Mouse (Mus musculus): Measurements from ENCODE around the gene Vmn1r142. TPM values are rescaled to one million over a fixed set of nuclear protein-coding genes. Genes with fewer than 3 reads are reported as not detected.
"Not testable (repeated sequence)": the region's sequence is repeated elsewhere in the genome, so short reads cannot be mapped to it uniquely, and the experiment has no call there.

Gene Vmn1r142
- not detected in 2 replicates for polyA plus RNA-seq (2012; rRNA removed)

- H3K4me3 ChIP-seq (ENCODE audit: insufficient read depth, low read length); H3K27ac ChIP-seq (ENCODE audit: insufficient read depth, low read length); H3K4me1 ChIP-seq (ENCODE audit: control insufficient read depth, insufficient read depth, low read length): not testable (repeated sequence)
Measured at GRCm38 (mm10) chr7:22163935-22164334, at the start of gene Vmn1r142. Gene Vmn1r142 (minus strand): TSS chr7:22164035.

- H3K4me3 ChIP-seq (ENCODE audit: insufficient read depth, low read length); H3K27ac ChIP-seq (ENCODE audit: insufficient read depth, low read length); H3K4me1 ChIP-seq (ENCODE audit: control insufficient read depth, insufficient read depth, low read length): not testable (repeated sequence)
Measured at GRCm38 (mm10) chr7:22201164-22201563, 37.3 kb upstream of the Vmn1r142 start, which contains the start of gene Gm8653. Gene Gm8653 (minus strand): TSS chr7:22201264.

- H3K4me3 ChIP-seq (ENCODE audit: insufficient read depth, low read length); H3K4me1 ChIP-seq (ENCODE audit: control insufficient read depth, insufficient read depth, low read length); H3K27ac ChIP-seq (ENCODE audit: insufficient read depth, low read length): not testable (repeated sequence)
Measured at GRCm38 (mm10) chr7:22189077-22189476, 25.2 kb upstream of the Vmn1r142 start, which contains the start of gene Vmn1r143. Gene Vmn1r143 (plus strand): TSS chr7:22189377.

- not testable (repeated sequence) for H3K4me3 ChIP-seq (ENCODE audit: insufficient read depth, low read length); H3K4me1 ChIP-seq (ENCODE audit: control insufficient read depth, insufficient read depth, low read length)
Measured at GRCm38 (mm10) chr7:22134641-22135040, 29.2 kb downstream of the Vmn1r142 start, which contains the start of gene Gm10666. Gene Gm10666 (minus strand): TSS chr7:22134741.

GRCm38 (mm10) chr7:22118145-22118544 lies 45.7 kb downstream of the Vmn1r142 start, which contains the start of gene Gm16451:
Gene Gm16451 (minus strand): TSS chr7:22118245.
- not testable (repeated sequence) for H3K27ac ChIP-seq (ENCODE audit: insufficient read depth, low read length); H3K4me1 ChIP-seq (ENCODE audit: control insufficient read depth, insufficient read depth, low read length); H3K4me3 ChIP-seq (ENCODE audit: insufficient read depth, low read length)

More at GRCm38 (mm10) chr7:22134641-22135040, 29.2 kb downstream of the Vmn1r142 start, which contains the start of gene Gm10666:
- H3K27ac ChIP-seq (ENCODE audit: insufficient read depth, low read length), result not testable (repeated sequence)

Other genes with a start within 250 kb of the Vmn1r142 start
- not detected in 2 replicates for gene Gm5891, start 242.7 kb downstream of the Vmn1r142 start, polyA plus RNA-seq (2012; rRNA removed)
- gene Vmn1r137, start 169.4 kb downstream of the Vmn1r142 start, polyA plus RNA-seq (2012; rRNA removed), result not detected in 2 replicates
- not detected in 2 replicates for gene Vmn1r138, start 135.1 kb downstream of the Vmn1r142 start, polyA plus RNA-seq (2012; rRNA removed)
- not detected in 2 replicates for gene Gm6176, start 107.7 kb downstream of the Vmn1r142 start, polyA plus RNA-seq (2012; rRNA removed)
- not detected in 2 replicates for gene Vmn1r139, start 95.0 kb downstream of the Vmn1r142 start, polyA plus RNA-seq (2012; rRNA removed)
- gene Gm16451, start 45.8 kb downstream of the Vmn1r142 start, polyA plus RNA-seq (2012; rRNA removed), result not detected in 2 replicates
- not detected in 2 replicates for gene Gm10666, start 29.3 kb downstream of the Vmn1r142 start, polyA plus RNA-seq (2012; rRNA removed)
- gene Vmn1r143, start 25.3 kb upstream of the Vmn1r142 start, polyA plus RNA-seq (2012; rRNA removed), result not detected in 2 replicates
- not detected in 2 replicates for gene Gm8653, start 37.2 kb upstream of the Vmn1r142 start, polyA plus RNA-seq (2012; rRNA removed)
- not detected in 2 replicates for gene Gm8453, start 65.4 kb upstream of the Vmn1r142 start, polyA plus RNA-seq (2012; rRNA removed)
- not detected in 2 replicates for gene Gm4187, start 165.7 kb upstream of the Vmn1r142 start, polyA plus RNA-seq (2012; rRNA removed)
- not detected in 2 replicates for gene Gm8660, start 207.0 kb upstream of the Vmn1r142 start, polyA plus RNA-seq (2012; rRNA removed)
- not detected in 2 replicates for gene Vmn1r148, start 249.5 kb upstream of the Vmn1r142 start, polyA plus RNA-seq (2012; rRNA removed)

Data from cortical plate, adult 2 months (tissue).